Mouse (Mus musculus): ENCODE measurements around the gene Fubp1.

GRCm38 (mm10) chr3:152204577-152204976 is 5.6 kb upstream of the Fubp1 start:
- TF ChIP-seq CTCF (IDR thresholded peaks at IDR 0.05) (no peak), EP300 (IDR thresholded peaks at IDR 0.05) (no peak)
